Mouse (Mus musculus) heart, adult 2 months (tissue): ENCODE data around the gene Bahcc1. TPM values are rescaled to one million over a fixed set of nuclear protein-coding genes. Genes with fewer than 3 reads are reported as not detected.
A peak's percentile ranks its signal among the peaks of the same experiment; 100 is the strongest.

ENCODE experiments used
- DNase-seq, 2 experiments: peaks; one replicate each; pipeline ENCODE4 v3.0.0; 2021
- H3K27ac ChIP-seq: fragments of 200-600 bp; 2 replicates; pipeline ENCODE4 v1.8.1; 2022
- H3K27me3 ChIP-seq: fragments of 200-500 bp; 2 replicates; pipeline ENCODE4 v1.6.1; 2012; ENCODE audit warnings: mild to moderate bottlenecking, low read length, inconsistent platforms, mixed read lengths; ENCODE audit not compliant: control insufficient read depth, insufficient read depth
- H3K36me3 ChIP-seq: fragments of 200-500 bp; 2 replicates; pipeline ENCODE4 v1.6.1; 2012; ENCODE audit warnings: low read length, inconsistent platforms; ENCODE audit not compliant: control insufficient read depth, insufficient read depth
- H3K4me1 ChIP-seq: fragments of 200-500 bp; 2 replicates; pipeline ENCODE4 v1.6.1; 2011; ENCODE audit warnings: low read length; ENCODE audit not compliant: control insufficient read depth, insufficient read depth
- H3K4me3 ChIP-seq: fragments of 200-600 bp; 2 replicates; pipeline ENCODE4 v1.8.1; 2022
- H3K79me2 ChIP-seq: fragments of 200-500 bp; replicated peaks from 2 replicates; pipeline ENCODE4 v1.6.1; 2012; ENCODE audit warnings: mild to moderate bottlenecking, inconsistent platforms, low read length, moderate library complexity, mixed read lengths; ENCODE audit not compliant: control insufficient read depth, insufficient read depth
- H3K9ac ChIP-seq: fragments of 200-500 bp; 2 replicates; pipeline ENCODE4 v1.6.1; 2012; ENCODE audit warnings: low read depth, mild to moderate bottlenecking, control low read depth, inconsistent platforms, low read length, mixed read lengths
- CTCF ChIP-seq: fragments of 200-600 bp; IDR thresholded peaks from 2 replicates; pipeline ENCODE4 v1.8.1; 2022; ENCODE audit warnings: antibody characterized with exemption, mild to moderate bottlenecking, moderate library complexity
- EP300 ChIP-seq: fragments of 200-500 bp; IDR thresholded peaks from 2 replicates; pipeline ENCODE4 v1.6.1; 2011; ENCODE audit warnings: low read depth, low read length, control low read depth; ENCODE audit not compliant: insufficient read depth
- POLR2A ChIP-seq: fragments of 200-500 bp; IDR thresholded peaks from 2 replicates; pipeline ENCODE4 v1.6.1; 2011; ENCODE audit warnings: mild to moderate bottlenecking, low read depth, low read length, control low read depth; ENCODE audit not compliant: insufficient read depth
- WGBS: fragments of 180-500 bp; shearing (Covaris S2); methylation state at CpG from one replicate; pipeline ENCODE4 v1.1.7; 2018; 5-methylcytosine and 5-hydroxymethylcytosine counted together
- intact Hi-C: fragments of 180-260 bp; cut with DNase I; formaldehyde crosslinking; loops from one replicate; pipeline ENCODE4 v1.15.1; 2025
- polyA plus RNA-seq: library from polyadenylated mRNA; depleted of rRNA; stranded (reverse); fragments of >200 nt; gene quantifications from 2 replicates; pipeline ENCODE4 v1.2.3, GENCODE M21; 2012
- total RNA-seq, 2 experiments: library from RNA; stranded (reverse); gene quantifications; 2 replicates each; pipeline ENCODE4 v1.2.3; 2021

Gene Bahcc1
- total and polyA plus RNA-seq, 3 experiments: 5.4 to 9.7 (median 6.4) TPM

DNA sequence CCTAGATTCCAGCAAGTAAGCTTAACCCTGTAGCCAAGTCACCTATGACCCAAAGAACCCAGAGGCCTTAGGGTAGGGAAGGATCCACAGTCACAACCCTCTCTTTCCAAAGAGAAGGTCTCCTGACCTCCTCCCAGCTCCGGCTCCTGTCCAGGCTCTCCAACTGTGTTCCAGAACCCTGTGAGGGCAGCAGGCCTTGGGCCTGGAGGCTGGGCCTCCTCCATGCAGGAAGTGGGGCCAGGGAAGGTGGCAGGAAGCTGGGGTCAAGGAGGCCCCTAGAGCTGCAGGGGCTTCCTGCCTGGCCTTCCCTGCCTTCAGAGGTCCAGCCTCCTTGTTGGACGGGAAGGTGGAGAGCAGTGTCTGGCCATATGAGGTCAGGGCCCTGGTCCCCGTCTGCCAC is 48.5 kb downstream of the Bahcc1 start:
- 49% methylated on average over 3 of the region's 3 CpGs for WGBS
- DNase-seq: peak; percentile 57 to 61
- intact Hi-C loops: no loop called here

DNA sequence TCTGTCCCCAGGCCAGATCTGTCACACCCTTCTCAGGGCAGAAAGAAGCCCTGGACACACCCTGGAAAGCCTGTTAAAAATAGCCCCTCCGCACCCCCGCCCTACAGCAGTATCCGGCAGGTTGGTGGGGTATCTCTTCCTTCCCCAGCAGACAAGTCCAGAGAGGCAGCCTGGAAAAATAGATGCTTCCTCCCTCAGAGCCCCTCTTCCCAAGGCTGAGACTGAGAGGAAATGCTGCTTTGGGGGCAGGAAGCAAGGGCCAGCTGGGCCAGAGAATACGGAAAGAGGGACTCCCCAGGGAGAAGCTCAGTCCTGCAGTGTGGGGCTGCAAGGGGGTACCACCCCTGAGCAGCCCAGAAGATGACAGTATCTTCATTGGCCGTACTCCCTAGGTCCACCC is 50.8 kb downstream of the Bahcc1 start:
- intact Hi-C loops: loop anchor here (1.0 to 2.0 kb wide), 2 partner anchors 22 to 45 kb away; no protein-coding TSS in a partner anchor
- Histone ChIP-seq H3K4me1 (peaks cover 13% of the 10 kb centered on the region), H3K4me3 (no peak overlapping the region), H3K27ac (peak overlapping the region; percentile 83), H3K27me3 (no peaks in the 10 kb centered on the region), H3K9ac (no peak overlapping the region), H3K79me2 (no peaks in the 10 kb centered on the region), H3K36me3 (no peaks in the 10 kb centered on the region)
- WGBS: 35% methylated on average over 5 of the region's 5 CpGs
- peak; percentile 62 to 77 for DNase-seq
- TF ChIP-seq EP300: peak; percentile 83
- TF ChIP-seq CTCF: no peak

More for the DNA sequence above, 48.5 kb downstream of the Bahcc1 start:
- TF ChIP-seq CTCF (no peak), EP300 (no peak), POLR2A (no peak)
- H3K36me3 ChIP-seq: no peaks in the 10 kb centered on the region
- no peaks in the 10 kb centered on the region for H3K27me3 ChIP-seq
- H3K4me3 ChIP-seq: no peak overlapping the region
- no peak overlapping the region for H3K9ac ChIP-seq
- peak overlapping the region; percentile 55 for H3K27ac ChIP-seq
- H3K79me2 ChIP-seq: no peaks in the 10 kb centered on the region
- peaks cover 13% of the 10 kb centered on the region for H3K4me1 ChIP-seq

DNA sequence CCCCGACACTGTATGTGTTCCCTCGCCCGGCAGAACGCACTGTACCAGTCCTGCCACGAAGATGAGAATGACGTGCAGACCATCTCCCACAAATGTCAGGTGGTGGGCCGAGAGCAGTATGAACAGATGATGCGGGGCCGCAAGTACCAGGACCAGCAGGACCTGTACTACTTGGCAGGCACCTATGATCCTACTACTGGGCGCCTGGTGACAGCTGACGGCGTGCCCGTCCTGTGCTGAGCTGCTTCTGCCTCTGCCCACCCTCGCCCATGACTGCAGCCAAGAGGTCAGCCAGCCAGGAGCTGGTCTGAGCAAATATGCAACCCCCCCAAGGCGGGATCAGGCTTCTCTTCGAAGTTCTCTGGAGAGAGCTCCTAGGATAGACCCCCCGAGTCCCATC is 56.9 kb downstream of the Bahcc1 start:
- TF ChIP-seq EP300: no peak
- no peak for TF ChIP-seq POLR2A
- TF ChIP-seq CTCF: no peak
- no peak overlapping the region for H3K4me3 ChIP-seq
- H3K36me3 ChIP-seq: no peaks in the 10 kb centered on the region
- no peak overlapping the region for H3K9ac ChIP-seq
- no peak for DNase-seq
- H3K4me1 ChIP-seq: no peaks in the 10 kb centered on the region
- H3K27me3 ChIP-seq: no peaks in the 10 kb centered on the region
- intact Hi-C loops: no loop called here
- no peaks in the 10 kb centered on the region for H3K79me2 ChIP-seq
- H3K27ac ChIP-seq: no peak overlapping the region
- WGBS: 94% methylated on average over 17 of the region's 17 CpGs

DNA sequence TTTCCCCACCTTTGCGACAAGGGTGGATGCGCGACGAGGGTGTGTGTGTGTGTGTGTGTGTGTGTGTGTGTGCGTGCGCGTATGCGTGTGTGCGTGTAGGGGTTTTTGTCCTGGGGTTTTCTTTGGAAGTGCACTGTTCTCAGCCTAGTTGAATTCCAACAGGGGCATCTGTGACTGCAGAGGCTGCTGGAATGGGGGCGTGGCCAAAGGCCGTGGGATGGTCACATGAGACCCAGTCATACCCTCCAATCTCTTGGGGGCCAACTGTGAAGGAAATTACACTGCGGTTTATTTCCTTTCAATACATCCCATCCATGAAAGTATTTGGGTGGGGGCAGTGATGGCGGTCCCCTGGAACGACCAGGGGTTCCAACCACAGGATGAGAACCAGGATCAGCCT is 57.5 kb downstream of the Bahcc1 start:
- H3K27me3 ChIP-seq: no peaks in the 10 kb centered on the region
- H3K36me3 ChIP-seq: no peaks in the 10 kb centered on the region
- intact Hi-C loops: no loop called here
- TF ChIP-seq CTCF (no peak), POLR2A (no peak)
- no peaks in the 10 kb centered on the region for H3K79me2 ChIP-seq
- 84% methylated on average over 14 of the region's 14 CpGs for WGBS
- no peaks in the 10 kb centered on the region for H3K4me1 ChIP-seq
- no peak overlapping the region for H3K9ac ChIP-seq
- no peak for DNase-seq
- no peak overlapping the region for H3K27ac ChIP-seq
- H3K4me3 ChIP-seq: no peak overlapping the region

- H3K9ac ChIP-seq: no peak overlapping the region
- 88% methylated on average over 1 of the region's 1 CpGs for WGBS
- no peak overlapping the region for H3K4me3 ChIP-seq
- no peak for DNase-seq
- no peak overlapping the region for H3K27ac ChIP-seq
- no peaks in the 10 kb centered on the region for H3K79me2 ChIP-seq
- TF ChIP-seq EP300: no peak
- no peak for TF ChIP-seq POLR2A
- TF ChIP-seq CTCF: no peak
- H3K4me1 ChIP-seq: no peaks in the 10 kb centered on the region
- no peaks in the 10 kb centered on the region for H3K36me3 ChIP-seq
- no peaks in the 10 kb centered on the region for H3K27me3 ChIP-seq
- intact Hi-C loops: no loop called here
These were observed 61.0 kb downstream of the Bahcc1 start for GRCm38 (mm10) chr11:120293714-120294113.

DNA sequence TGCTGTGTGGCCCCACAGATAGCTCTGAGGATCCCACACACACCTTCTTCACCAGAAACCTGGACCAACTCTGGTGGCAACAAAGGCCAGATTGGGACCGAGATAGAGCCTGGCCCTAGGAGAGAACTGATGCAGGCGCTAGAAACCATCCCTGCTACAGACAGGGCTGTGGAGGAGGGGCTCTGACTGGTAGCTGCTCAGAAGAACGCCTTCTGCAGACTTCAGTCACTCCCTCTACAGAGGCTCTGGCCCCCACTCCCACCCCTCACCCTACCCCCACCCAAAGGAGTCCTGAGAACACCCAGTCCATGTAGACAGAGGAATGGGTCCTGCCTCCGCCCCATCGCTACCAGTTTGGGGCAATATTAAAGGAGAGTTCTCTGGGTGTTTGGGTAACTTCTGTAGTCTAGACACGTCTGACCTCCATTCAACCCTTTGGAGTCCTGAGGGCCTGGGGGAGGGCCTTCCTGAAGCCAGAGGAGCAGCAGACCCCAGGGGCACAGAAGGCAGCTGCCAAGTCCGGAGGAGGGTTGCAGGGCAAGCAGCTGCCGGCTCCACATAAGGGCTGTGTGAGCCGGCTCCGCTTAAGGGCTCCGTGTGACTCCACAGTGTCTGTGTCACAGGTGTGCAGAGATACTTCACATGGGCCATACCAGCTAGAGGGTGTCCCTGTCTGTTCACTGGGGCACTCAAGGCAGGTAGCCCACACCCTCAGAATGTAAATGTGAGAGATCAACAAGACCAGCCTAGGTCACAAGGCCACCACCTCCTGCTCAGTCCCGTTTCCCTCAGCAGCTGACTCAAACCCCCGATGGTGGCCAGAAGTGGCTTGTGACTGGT is 63.8 kb downstream of the Bahcc1 start:
- intact Hi-C loops: no loop called here
- no peaks in the 10 kb centered on the region for H3K79me2 ChIP-seq
- TF ChIP-seq EP300: no peak
- TF ChIP-seq POLR2A: no peak
- TF ChIP-seq CTCF: no peak
- DNase-seq: no peak
- no peak overlapping the region for H3K9ac ChIP-seq
- WGBS: 68% methylated on average over 13 of the region's 13 CpGs
- no peaks in the 10 kb centered on the region for H3K27me3 ChIP-seq
- H3K4me1 ChIP-seq: 0 out of 2 replicates have a peak, but pooled peaks cover 2% of the 10 kb centered on the region
- H3K4me3 ChIP-seq: no peak overlapping the region
- no peaks in the 10 kb centered on the region for H3K36me3 ChIP-seq
- H3K27ac ChIP-seq: no peak overlapping the region
